Mouse (Mus musculus) heart, embryonic 15.5 days (tissue): ENCODE measurements around the gene Gga1. TPM values are rescaled to one million over a fixed set of nuclear protein-coding genes. Genes with fewer than 3 reads are reported as not detected.

Source experiments
- ATAC-seq: fragments of 200-750 bp; cut with Nextera tagmentation; replicated peaks from 2 replicates; pipeline ENCODE4 v1.8.0; 2017; ENCODE audit warnings: low read depth, moderate TSS enrichment; ENCODE audit not compliant: insufficient number of reproducible peaks, insufficient read depth, low FRiP score
- H3K27ac ChIP-seq: fragments of 300-500 bp; sonication (generic); 2 replicates; pipeline ENCODE4 v1.5.1; 2015; ENCODE audit warnings: mild to moderate bottlenecking, inconsistent platforms
- H3K27me3 ChIP-seq: fragments of 300-500 bp; sonication (generic); 2 replicates; pipeline ENCODE4 v1.6.1; 2015; ENCODE audit warnings: inconsistent platforms
- H3K36me3 ChIP-seq: fragments of 300-500 bp; sonication (generic); 2 replicates; pipeline ENCODE4 v1.6.1; 2015; ENCODE audit warnings: mild to moderate bottlenecking, inconsistent platforms
- H3K4me1 ChIP-seq: fragments of 300-500 bp; sonication (generic); replicated peaks from 2 replicates; pipeline ENCODE4 v1.6.1; 2015; ENCODE audit warnings: inconsistent platforms
- H3K4me2 ChIP-seq: fragments of 300-500 bp; sonication (generic); 2 replicates; pipeline ENCODE4 v1.6.1; 2015; ENCODE audit warnings: inconsistent platforms, mild to moderate bottlenecking, moderate library complexity
- H3K4me3 ChIP-seq: fragments of 300-500 bp; sonication (generic); 2 replicates; pipeline ENCODE4 v1.5.1; 2015; ENCODE audit warnings: mild to moderate bottlenecking, inconsistent platforms
- H3K9ac ChIP-seq: fragments of 300-500 bp; sonication (generic); 2 replicates; pipeline ENCODE4 v1.6.1; 2015; ENCODE audit warnings: mild to moderate bottlenecking, inconsistent platforms
- H3K9me3 ChIP-seq: fragments of 300-500 bp; sonication (generic); replicated peaks from 2 replicates; pipeline ENCODE4 v1.6.1; 2016; ENCODE audit warnings: inconsistent platforms
- WGBS: fragments of 180-500 bp; shearing (Covaris S2); methylation state at CpG from one replicate; pipeline ENCODE4 v1.1.7; 2015; ENCODE audit warnings: mixed read lengths; 5-methylcytosine and 5-hydroxymethylcytosine counted together
- polyA plus RNA-seq: library from polyadenylated mRNA; unstranded; fragments of >200 nt; fragmentation: Nextera tagmentation; extraction: Ambion mirVana; gene quantifications from 2 replicates; pipeline ENCODE4 v1.2.1, GENCODE M21; 2015

Gene Gga1
- polyA plus RNA-seq, 1 experiment from 2014 or later, result 39.7 TPM

DNA sequence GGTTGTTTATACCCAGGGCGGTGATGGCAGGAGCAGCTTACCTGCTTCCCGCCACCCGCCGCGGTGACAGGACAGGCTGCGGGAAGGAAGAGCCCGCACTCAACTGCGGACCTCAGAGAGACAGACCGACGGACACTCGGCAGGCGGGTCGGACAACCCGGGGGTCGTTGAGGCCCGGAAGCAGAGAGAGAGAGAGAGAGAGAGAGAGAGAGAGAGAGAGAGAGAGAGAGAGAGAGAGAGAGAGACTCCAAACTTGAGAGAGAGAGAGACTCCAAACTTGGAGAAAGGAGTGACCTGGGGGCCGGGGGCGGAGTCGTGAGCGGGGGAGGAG lies 22.4 kb downstream of the Gga1 start, which contains the start of gene Gm49510:
Gene Gm49510, plus strand, starts transcription at position 259 of the 331 bp plus-strand sequence.
- Histone ChIP-seq H3K9ac (peak within 1 kb of the TSS; percentile 71), H3K27ac (peak within 1 kb of the TSS; percentile 64), H3K27me3 (no peaks in the 10 kb centered on the region), H3K4me1 (peaks cover 71% of the 10 kb centered on the region), H3K4me2 (peak within 1 kb of the TSS; percentile 75), H3K9me3 (no peaks in the 10 kb centered on the region), H3K4me3 (peak within 1 kb of the TSS; percentile 67), H3K36me3 (peaks cover 17% of the 10 kb centered on the region)
- WGBS, result 3% methylated on average over 20 of the region's 20 CpGs
- no peak for ATAC-seq

DNA sequence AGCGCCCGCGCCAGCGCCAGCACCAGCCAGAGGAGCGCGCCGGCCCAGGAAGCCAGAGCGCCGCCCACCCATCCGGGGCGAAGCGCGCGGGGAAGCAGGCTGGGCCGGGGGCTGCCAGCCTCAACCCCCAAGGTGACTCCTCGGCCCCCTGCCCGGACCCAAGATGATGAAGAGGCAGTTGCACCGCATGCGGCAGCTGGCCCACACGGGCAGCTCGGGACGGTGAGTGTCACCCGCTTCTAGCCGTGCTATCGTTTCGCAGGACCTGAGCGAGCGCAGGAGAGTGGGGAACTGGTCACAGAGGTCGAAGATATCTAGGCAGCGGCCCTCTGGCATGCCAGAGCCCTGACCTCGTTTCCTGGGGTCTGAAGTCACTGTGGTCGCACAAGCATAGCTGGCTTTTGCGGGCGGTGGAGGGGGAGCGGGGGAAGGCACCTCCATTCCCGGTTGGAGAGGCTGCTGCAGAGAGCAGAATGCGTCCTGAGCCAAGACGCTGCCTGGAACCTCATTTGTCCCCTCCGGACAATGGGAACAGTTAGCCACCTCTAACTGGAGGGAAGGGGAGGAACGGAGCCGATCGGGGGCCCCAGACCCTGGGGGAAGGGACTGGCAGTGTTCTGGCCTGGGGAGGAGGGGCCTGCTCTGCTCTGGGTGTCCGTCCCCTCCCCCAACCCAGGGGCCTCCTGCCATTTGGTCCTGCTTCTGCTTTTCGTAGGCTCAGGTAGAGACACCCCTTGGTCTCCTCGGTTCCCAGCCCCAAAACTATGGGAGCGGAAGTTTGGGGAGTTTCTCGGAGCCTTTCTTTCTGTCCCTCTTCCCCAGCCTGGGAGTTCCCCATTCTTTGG lies 23.0 kb downstream of the Gga1 start, which contains the start of gene Sh3bp1:
Gene Sh3bp1, plus strand, starts transcription at position 29 of the 845 bp plus-strand sequence.
- no peaks in the 10 kb centered on the region for H3K27me3 ChIP-seq
- H3K4me2 ChIP-seq, result peak within 1 kb of the TSS; percentile 75
- H3K27ac ChIP-seq, result peak within 1 kb of the TSS; percentile 64
- ATAC-seq, result peak; percentile 54
- no peaks in the 10 kb centered on the region for H3K9me3 ChIP-seq
- peak within 1 kb of the TSS; percentile 67 for H3K4me3 ChIP-seq
- H3K4me1 ChIP-seq, result peaks cover 65% of the 10 kb centered on the region
- WGBS, result under 1% methylated on average over 47 of the region's 47 CpGs
- H3K9ac ChIP-seq, result peak within 1 kb of the TSS; percentile 71
- H3K36me3 ChIP-seq, result peaks cover 23% of the 10 kb centered on the region

DNA sequence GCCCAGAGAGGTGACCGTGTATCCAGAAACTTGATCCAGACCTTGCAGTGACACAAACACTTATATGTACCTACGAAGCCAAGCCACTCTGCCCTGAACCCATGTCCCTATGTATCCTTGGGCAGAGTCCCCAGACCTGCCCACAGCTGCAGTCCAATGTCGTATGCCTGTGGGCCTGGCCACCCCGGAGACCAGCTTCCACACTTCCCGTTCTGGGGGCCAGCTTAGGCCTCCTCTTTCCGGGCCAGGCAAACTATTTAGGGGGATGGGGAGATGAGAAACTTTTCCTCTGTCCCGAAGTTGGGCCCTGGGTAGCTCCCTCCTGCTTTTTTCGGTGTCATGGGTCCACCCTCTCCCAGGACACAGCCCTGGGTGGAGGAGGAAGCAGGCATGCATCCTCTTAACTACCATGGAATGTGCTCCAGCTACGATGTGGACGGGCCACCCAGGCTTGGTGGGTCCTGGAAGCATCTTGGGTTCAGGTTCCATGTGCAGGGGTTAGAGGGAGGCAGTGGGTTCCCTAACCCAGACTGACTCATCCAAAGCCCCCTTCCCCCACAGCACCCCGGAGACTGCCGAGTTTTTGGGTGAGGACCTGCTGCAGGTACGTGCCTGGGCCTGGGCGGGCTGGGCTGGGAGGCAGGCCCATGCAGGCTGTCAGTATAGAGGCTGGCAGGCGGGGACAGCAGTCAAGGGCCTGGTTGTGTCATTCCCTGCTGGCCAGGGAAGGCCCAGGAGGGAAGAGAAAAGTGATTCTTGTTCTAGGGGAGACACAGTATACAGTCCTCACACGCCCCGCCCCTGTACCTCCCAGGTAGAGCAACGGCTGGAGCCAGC lies 23.8 kb downstream of the Gga1 start:
- Histone ChIP-seq H3K27ac (peak overlapping the region; percentile 64), H3K9ac (peak overlapping the region; percentile 71), H3K4me1 (peaks cover 61% of the 10 kb centered on the region), H3K27me3 (no peaks in the 10 kb centered on the region), H3K4me2 (peak overlapping the region; percentile 75), H3K36me3 (peaks cover 30% of the 10 kb centered on the region), H3K9me3 (no peaks in the 10 kb centered on the region), H3K4me3 (peak overlapping the region; percentile 67)
- WGBS, result 17% methylated on average over 18 of the region's 18 CpGs
- ATAC-seq, result no peak

DNA sequence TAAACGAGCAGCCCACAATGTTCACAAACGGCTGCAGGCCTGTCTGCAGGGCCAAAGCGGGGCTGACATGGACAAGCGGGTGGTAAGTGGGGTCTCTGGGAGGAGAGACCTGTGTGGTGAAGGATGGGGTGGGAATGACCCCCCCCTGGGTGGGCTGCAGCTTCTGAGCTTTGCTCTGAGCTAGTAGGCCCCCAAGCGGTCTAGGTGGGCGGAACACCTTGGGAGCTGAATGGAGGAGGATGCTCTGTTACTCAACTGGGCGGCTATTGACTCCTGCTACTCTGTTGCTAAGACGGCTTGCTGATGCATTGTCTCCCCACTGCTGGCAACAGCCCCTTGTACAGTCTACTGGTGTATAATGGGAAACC lies 24.4 kb downstream of the Gga1 start:
- 59% methylated on average over 8 of the region's 8 CpGs for WGBS
- no peaks in the 10 kb centered on the region for H3K27me3 ChIP-seq
- peaks cover 57% of the 10 kb centered on the region for H3K4me1 ChIP-seq
- H3K9ac ChIP-seq, result peak overlapping the region; percentile 71; the same call in 1 of the 2 replicates
- peak overlapping the region; percentile 64; the same call in 1 of the 2 replicates for H3K27ac ChIP-seq
- ATAC-seq, result no peak
- H3K4me3 ChIP-seq, result peak overlapping the region; percentile 67
- no peaks in the 10 kb centered on the region for H3K9me3 ChIP-seq
- peaks cover 36% of the 10 kb centered on the region for H3K36me3 ChIP-seq
- H3K4me2 ChIP-seq, result peak overlapping the region; percentile 75

DNA sequence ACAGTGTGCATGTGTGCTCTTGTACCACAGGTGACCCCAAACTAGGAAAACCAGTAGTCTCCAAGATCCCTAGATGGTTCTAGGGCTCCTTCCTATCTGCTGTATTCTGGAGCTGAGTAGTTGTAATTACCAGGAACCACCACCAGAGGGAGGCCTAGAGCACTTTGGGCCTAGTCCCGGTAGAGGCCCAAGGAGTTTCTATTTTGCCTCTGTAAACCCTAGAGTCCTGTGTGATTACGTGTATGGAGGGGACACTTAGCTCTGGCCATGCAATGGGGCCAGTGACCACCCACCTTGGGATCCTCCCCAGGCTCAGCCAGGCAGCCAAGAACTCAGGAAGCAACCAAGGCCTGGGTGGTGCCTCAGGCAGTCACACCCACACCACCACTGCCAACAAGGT lies 26.3 kb downstream of the Gga1 start:
- H3K4me2 ChIP-seq, result no peak overlapping the region
- peak overlapping the region; percentile 51; the same call in 1 of the 2 replicates for H3K9ac ChIP-seq
- peak overlapping the region; percentile 40; the same call in 1 of the 2 replicates for H3K27ac ChIP-seq
- WGBS, result 7% methylated on average over 2 of the region's 2 CpGs
- no peaks in the 10 kb centered on the region for H3K9me3 ChIP-seq
- no peaks in the 10 kb centered on the region for H3K27me3 ChIP-seq
- H3K4me1 ChIP-seq, result peaks cover 38% of the 10 kb centered on the region
- H3K4me3 ChIP-seq, result peak overlapping the region; percentile 8; the same call in 1 of the 2 replicates
- H3K36me3 ChIP-seq, result peaks cover 55% of the 10 kb centered on the region
- no peak for ATAC-seq

DNA sequence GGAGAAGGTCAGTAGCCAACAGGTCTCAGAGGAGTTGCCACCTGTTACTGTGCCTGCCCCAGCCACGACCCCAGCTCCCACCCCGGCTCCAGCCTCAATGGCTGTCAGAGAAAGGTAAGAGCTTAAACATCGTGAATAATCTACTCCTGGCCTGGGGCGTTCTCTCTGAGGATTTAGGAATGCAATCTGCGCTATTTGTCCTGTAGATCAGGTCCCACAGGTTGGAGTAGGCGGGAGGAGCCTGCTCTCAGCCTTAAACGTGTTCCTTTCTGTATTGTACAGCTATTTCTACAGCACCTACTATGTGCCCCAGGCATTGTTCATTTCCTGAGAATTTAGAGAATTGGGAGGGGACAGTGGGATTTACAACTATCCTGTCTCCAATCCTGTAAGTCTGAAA lies 31.4 kb downstream of the Gga1 start:
- H3K9ac ChIP-seq, result no peak overlapping the region
- WGBS, result 82% methylated on average over 7 of the region's 7 CpGs

DNA sequence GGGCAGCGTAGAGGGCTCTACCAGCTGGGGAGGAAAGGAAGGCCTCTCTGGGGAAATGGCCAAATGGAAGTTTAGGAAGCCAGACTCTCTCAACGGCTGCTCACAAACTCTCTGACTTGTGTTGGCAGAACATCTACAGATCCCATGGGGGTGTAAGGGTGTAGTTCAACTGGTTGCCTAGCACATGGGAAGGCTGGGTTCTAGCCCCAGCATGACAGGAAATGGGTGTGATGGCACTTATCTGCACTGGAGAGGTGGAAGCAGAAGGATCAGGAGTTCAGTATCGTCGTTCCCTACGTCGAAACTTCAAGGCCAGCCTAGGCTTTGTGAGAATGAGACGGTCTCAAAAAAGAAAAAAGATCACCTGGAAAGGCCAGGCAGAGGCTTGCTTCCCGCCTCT lies 32.0 kb downstream of the Gga1 start:
- H3K36me3 ChIP-seq, result peaks cover 77% of the 10 kb centered on the region
- no peaks in the 10 kb centered on the region for H3K27me3 ChIP-seq
- H3K9ac ChIP-seq, result no peak overlapping the region
- H3K4me2 ChIP-seq, result no peak overlapping the region
- no peak overlapping the region for H3K4me3 ChIP-seq
- peaks cover 7% of the 10 kb centered on the region for H3K4me1 ChIP-seq
- H3K9me3 ChIP-seq, result no peaks in the 10 kb centered on the region
- no peak overlapping the region for H3K27ac ChIP-seq
- WGBS, result 76% methylated on average over 8 of the region's 8 CpGs
- no peak for ATAC-seq

More for the DNA sequence above, 31.4 kb downstream of the Gga1 start:
- H3K9me3 ChIP-seq, result no peaks in the 10 kb centered on the region
- no peak overlapping the region for H3K4me3 ChIP-seq
- no peaks in the 10 kb centered on the region for H3K27me3 ChIP-seq
- H3K4me2 ChIP-seq, result no peak overlapping the region
- H3K4me1 ChIP-seq, result peaks cover 7% of the 10 kb centered on the region
- H3K36me3 ChIP-seq, result peaks cover 83% of the 10 kb centered on the region
- ATAC-seq, result no peak
- H3K27ac ChIP-seq, result no peak overlapping the region

DNA sequence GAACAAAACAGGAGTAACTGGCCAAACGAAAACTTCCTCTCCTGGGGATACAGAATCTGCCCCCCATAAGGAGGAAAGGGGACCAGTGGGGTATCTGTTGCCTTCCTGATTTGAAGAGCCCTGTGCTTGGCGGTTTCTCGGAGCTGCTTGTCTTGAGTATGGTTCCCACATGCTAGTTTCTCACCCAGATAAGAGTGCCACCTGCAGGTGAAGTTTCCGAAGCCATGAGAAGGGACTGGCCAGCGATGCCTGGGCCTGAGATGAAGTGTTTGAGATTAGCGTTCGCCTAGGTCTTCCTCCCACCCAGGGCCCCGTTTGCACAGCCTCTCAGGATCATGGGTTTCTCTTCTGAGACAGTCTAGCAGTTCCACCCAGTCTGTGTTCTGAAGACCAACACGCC lies 35.0 kb downstream of the Gga1 start:
- Histone ChIP-seq H3K27ac (no peak overlapping the region), H3K27me3 (no peaks in the 10 kb centered on the region), H3K4me1 (peaks cover 32% of the 10 kb centered on the region), H3K4me3 (no peak overlapping the region), H3K9ac (no peak overlapping the region), H3K36me3 (peaks cover 47% of the 10 kb centered on the region), H3K9me3 (no peaks in the 10 kb centered on the region), H3K4me2 (no peak overlapping the region)
- 33% methylated on average over 9 of the region's 9 CpGs for WGBS
- ATAC-seq, result no peak

DNA sequence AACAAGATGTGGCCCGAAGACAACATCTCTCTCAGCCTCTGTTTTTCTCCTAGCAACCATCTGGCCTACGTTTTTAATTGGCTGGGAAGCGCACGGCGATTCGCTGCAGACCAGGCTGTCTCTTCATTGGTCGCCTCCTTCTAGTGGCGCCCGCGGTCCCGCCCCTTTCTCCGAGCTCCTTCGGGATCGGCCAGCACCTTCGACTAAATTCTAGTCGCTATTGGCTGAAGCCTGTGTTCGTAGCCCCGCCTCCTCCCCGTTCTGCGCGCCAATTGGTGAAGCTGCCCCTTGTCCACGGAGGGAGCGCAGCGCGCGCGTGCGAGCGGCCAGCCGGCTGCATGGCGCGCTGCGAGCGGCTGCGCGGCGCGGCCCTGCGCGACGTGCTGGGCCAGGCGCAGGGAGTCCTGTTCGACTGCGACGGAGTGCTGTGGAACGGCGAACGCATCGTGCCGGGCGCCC lies 36.7 kb downstream of the Gga1 start, which contains the start of gene Pdxp:
Gene Pdxp, plus strand, starts transcription at position 288 of the 459 bp plus-strand sequence.
- H3K36me3 ChIP-seq, result peaks cover 31% of the 10 kb centered on the region
- H3K4me3 ChIP-seq, result peak within 1 kb of the TSS; percentile 74
- H3K9me3 ChIP-seq, result no peaks in the 10 kb centered on the region
- ATAC-seq, result peak; percentile 91
- H3K4me1 ChIP-seq, result peaks cover 32% of the 10 kb centered on the region
- H3K27ac ChIP-seq, result peak within 1 kb of the TSS; percentile 83
- peak within 1 kb of the TSS; percentile 76 for H3K9ac ChIP-seq
- H3K27me3 ChIP-seq, result no peaks in the 10 kb centered on the region
- 0% methylated on average over 51 of the region's 51 CpGs for WGBS
- peak within 1 kb of the TSS; percentile 100 for H3K4me2 ChIP-seq

DNA sequence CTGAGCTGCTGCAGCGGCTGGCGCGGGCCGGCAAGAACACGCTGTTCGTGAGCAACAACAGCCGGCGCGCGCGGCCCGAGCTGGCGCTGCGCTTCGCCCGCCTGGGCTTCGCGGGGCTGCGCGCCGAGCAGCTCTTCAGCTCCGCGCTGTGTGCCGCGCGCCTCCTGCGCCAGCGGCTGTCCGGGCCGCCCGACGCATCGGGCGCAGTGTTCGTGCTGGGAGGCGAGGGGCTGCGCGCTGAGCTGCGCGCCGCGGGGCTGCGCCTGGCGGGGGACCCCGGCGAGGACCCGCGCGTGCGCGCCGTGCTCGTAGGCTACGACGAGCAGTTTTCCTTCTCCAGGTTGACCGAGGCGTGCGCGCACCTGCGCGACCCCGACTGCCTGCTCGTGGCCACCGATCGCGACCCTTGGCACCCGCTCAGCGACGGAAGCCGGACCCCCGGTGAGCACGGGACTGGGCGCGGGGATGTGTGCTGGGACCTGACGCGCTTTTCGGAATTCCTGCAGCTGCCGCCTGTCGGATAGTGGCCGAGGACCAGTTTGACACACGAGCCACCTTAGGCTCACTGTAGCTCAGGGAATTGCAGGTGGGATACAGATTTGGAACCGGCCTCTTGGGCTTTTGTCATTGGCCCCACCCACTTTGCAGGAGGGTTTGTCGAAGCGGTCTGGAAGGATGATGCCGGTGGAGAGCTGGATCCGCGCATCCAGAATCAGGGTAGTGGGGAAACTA lies 37.3 kb downstream of the Gga1 start:
- ATAC-seq, result peak; percentile 53
- peak overlapping the region; percentile 76 for H3K9ac ChIP-seq
- H3K4me2 ChIP-seq, result peak overlapping the region; percentile 100
- no peaks in the 10 kb centered on the region for H3K27me3 ChIP-seq
- peak overlapping the region; percentile 83 for H3K27ac ChIP-seq
- H3K9me3 ChIP-seq, result no peaks in the 10 kb centered on the region
- peaks cover 32% of the 10 kb centered on the region for H3K4me1 ChIP-seq
- H3K4me3 ChIP-seq, result peak overlapping the region; percentile 74
- peaks cover 27% of the 10 kb centered on the region for H3K36me3 ChIP-seq
- under 1% methylated on average over 87 of the region's 87 CpGs for WGBS
